Mouse (Mus musculus) embryonic facial prominence, embryonic 11.5 days (tissue): ENCODE data around the gene Mapk8. TPM values are rescaled to one million over a fixed set of nuclear protein-coding genes. Genes with fewer than 3 reads are reported as not detected.

Source experiments
- ATAC-seq: fragments of 200-750 bp; cut with Nextera tagmentation; replicated peaks from 2 replicates; pipeline ENCODE4 v1.8.0; 2017; ENCODE audit warnings: low read depth; ENCODE audit not compliant: insufficient number of reproducible peaks, low FRiP score, low TSS enrichment
- DNase-seq: peaks from one replicate; pipeline ENCODE4 v3.0.0-alpha.2; 2015; ENCODE audit warnings: low spot score
- H3K27ac ChIP-seq: fragments of 300-500 bp; sonication (generic); replicated peaks from 2 replicates; pipeline ENCODE4 v1.5.1; 2014; ENCODE audit warnings: mild to moderate bottlenecking, low read depth, low read length, control low read depth
- H3K27me3 ChIP-seq: fragments of 300-500 bp; sonication (generic); 2 replicates; pipeline ENCODE4 v1.6.1; 2014; ENCODE audit warnings: mild to moderate bottlenecking, low read length, moderate library complexity, mixed read lengths; ENCODE audit not compliant: control insufficient read depth, insufficient read depth
- H3K36me3 ChIP-seq: fragments of 300-500 bp; sonication (generic); replicated peaks from 2 replicates; pipeline ENCODE4 v1.6.1; 2014; ENCODE audit warnings: low read depth, mild to moderate bottlenecking, low read length, moderate library complexity, mixed read lengths; ENCODE audit not compliant: control insufficient read depth, insufficient read depth
- H3K4me1 ChIP-seq: fragments of 300-500 bp; sonication (generic); 2 replicates; pipeline ENCODE4 v1.6.1; 2014; ENCODE audit warnings: low read length, mixed read lengths; ENCODE audit not compliant: control insufficient read depth, insufficient read depth
- H3K4me2 ChIP-seq: fragments of 300-500 bp; sonication (generic); 2 replicates; pipeline ENCODE4 v1.6.1; 2014; ENCODE audit warnings: low read depth, mild to moderate bottlenecking, control low read depth, low read length, moderate library complexity
- H3K4me3 ChIP-seq: fragments of 300-500 bp; sonication (generic); 2 replicates; pipeline ENCODE4 v1.5.1; 2014; ENCODE audit warnings: low read depth, low read length, control low read depth
- H3K9ac ChIP-seq: fragments of 300-500 bp; sonication (generic); replicated peaks from 2 replicates; pipeline ENCODE4 v1.6.1; 2014; ENCODE audit warnings: mild to moderate bottlenecking, control low read depth, low read length
- H3K9me3 ChIP-seq: fragments of 300-500 bp; sonication (generic); replicated peaks from 2 replicates; pipeline ENCODE4 v1.6.1; 2016; ENCODE audit warnings: mild to moderate bottlenecking, low read length, inconsistent platforms, mixed read lengths; ENCODE audit not compliant: control insufficient read depth
- WGBS: fragments of 180-500 bp; shearing (Covaris S2); extraction: QIAGEN DNeasy Blood & Tissue Kit; methylation state at CpG from one replicate; pipeline ENCODE4 v1.1.7; 2014; 5-methylcytosine and 5-hydroxymethylcytosine counted together
- polyA plus RNA-seq: library from polyadenylated mRNA; unstranded; fragments of >200 nt; fragmentation: Nextera tagmentation; extraction: Ambion mirVana; gene quantifications from 2 replicates; pipeline ENCODE4 v1.2.1, GENCODE M21; 2014

The Mapk8 gene
- polyA plus RNA-seq, 1 experiment from 2014 or later: 22.0 TPM

DNA sequence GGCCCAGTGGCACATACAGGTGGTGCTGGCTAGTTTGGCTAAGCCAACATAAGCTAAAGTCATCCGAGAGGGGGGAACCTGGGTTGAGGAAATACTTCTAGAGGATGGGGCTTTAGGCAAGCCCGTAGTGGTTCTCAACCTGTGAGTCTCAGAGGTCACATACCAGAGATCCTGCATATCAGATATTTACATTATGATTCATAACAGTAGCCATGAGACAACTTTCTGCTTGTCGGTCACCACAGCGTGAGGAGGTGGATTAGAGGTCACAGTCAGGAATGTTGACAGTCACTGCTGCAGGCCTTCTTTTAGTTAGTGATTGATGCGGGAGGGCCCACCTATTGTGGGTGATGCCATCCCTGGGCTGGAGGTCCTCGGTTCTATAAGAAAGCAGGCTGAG lies 111.2 kb downstream of the Mapk8 start:
- Histone ChIP-seq H3K9me3 (no peaks in the 10 kb centered on the region), H3K4me2 (no peak overlapping the region), H3K36me3 (no peaks in the 10 kb centered on the region), H3K4me3 (no peak overlapping the region), H3K4me1 (no peaks in the 10 kb centered on the region), H3K9ac (no peak overlapping the region), H3K27ac (no peak overlapping the region), H3K27me3 (no peaks in the 10 kb centered on the region)
- ATAC-seq (no peak), DNase-seq (no peak)
- 65% methylated on average over 6 of the region's 6 CpGs for WGBS

DNA sequence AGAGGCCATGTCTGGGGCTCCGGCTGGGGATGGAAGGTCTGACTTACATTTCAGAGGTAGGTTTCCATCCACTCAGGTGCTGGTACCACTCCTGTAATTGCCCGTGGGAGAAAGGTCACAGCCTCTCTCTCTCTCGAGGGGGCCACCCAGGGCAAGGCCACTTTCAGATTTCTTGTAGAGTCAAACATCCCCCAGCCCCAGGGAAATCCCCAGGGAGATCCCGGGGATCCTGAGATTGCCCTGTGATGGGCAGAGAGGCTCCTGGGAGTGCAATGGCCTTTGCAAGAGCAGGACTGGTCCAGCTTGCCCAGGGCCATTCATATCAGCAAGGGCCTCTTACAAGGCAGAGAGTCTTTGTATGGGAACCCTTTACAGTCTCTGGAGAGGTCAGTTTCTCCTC lies 112.6 kb downstream of the Mapk8 start:
- no peak for ATAC-seq
- Histone ChIP-seq H3K9ac (no peak overlapping the region), H3K4me3 (no peak overlapping the region), H3K36me3 (no peaks in the 10 kb centered on the region), H3K27ac (no peak overlapping the region), H3K9me3 (no peaks in the 10 kb centered on the region), H3K27me3 (no peaks in the 10 kb centered on the region), H3K4me2 (no peak overlapping the region), H3K4me1 (no peaks in the 10 kb centered on the region)
- no peak for DNase-seq
- WGBS: 76% methylated on average over 4 of the region's 4 CpGs

DNA sequence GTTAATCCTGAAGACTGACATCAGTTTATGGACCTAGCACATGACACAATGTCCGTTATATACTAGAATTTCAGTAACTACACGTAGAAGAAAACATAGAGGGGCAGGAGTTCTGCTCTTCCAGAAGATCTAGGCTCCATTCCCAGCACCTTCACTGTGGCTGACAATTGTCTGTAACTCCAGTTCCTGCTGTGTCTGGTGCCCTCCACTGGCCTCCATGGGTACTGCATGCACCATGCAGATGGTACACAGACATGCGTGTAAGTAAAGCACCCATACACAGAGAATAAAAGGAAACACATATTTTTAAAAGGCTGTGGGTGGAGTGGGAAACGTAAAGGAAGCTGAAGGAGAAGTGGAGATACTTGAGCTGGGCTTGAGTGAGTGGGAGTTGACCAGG lies 113.1 kb downstream of the Mapk8 start:
- ATAC-seq: no peak
- H3K9me3 ChIP-seq: no peaks in the 10 kb centered on the region
- DNase-seq: no peak
- WGBS: 86% methylated on average over 4 of the region's 4 CpGs
- no peak overlapping the region for H3K4me3 ChIP-seq
- H3K9ac ChIP-seq: no peak overlapping the region
- no peaks in the 10 kb centered on the region for H3K36me3 ChIP-seq
- no peak overlapping the region for H3K4me2 ChIP-seq
- H3K27me3 ChIP-seq: no peaks in the 10 kb centered on the region
- no peaks in the 10 kb centered on the region for H3K4me1 ChIP-seq
- no peak overlapping the region for H3K27ac ChIP-seq

DNA sequence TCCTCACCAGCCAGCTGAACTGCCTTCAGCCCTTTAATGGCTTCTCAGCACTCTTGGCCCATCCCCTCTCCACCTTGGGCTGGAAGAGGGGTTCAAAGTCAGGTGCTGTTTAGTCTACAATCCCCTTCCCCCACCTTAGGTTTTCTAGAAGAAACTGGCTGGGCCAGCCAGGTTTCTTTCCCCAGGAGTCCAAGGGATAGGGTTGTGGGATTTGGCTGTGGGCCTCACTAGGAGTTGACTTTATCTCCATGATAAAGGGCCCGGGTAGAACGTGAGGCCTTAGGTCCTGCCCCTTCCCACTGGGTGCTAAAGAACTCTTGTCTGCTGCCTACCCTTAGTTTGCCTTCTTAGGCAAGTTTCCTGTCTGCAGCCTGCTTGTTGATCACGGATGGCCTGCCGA lies 115.3 kb downstream of the Mapk8 start:
- no peak for DNase-seq
- no peaks in the 10 kb centered on the region for H3K4me1 ChIP-seq
- H3K27ac ChIP-seq: no peak overlapping the region
- H3K9ac ChIP-seq: no peak overlapping the region
- no peak overlapping the region for H3K4me2 ChIP-seq
- no peak overlapping the region for H3K4me3 ChIP-seq
- ATAC-seq: no peak
- WGBS: 48% methylated on average over 4 of the region's 4 CpGs
- H3K36me3 ChIP-seq: no peaks in the 10 kb centered on the region
- no peaks in the 10 kb centered on the region for H3K27me3 ChIP-seq
- H3K9me3 ChIP-seq: no peaks in the 10 kb centered on the region

DNA sequence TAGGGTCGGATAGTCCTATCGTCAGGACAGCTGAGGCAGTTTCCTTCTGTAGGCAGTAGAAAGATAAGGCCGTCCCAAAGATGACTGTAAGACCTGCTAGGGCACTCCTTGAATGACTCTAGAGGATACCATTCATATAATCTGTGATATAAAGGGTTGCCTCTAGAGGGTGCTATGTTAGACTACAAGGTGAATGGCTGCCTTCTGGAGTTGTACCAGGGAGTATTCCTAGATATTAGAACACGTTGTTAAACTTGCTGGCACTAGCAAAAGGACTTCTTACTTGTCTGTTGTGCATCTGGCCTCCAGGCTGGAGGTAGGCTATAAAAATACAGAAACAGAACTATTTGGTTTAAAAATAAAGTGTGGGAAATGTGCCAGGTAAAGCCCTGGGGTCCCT lies 116.0 kb downstream of the Mapk8 start:
- Histone ChIP-seq H3K9me3 (no peaks in the 10 kb centered on the region), H3K36me3 (no peaks in the 10 kb centered on the region), H3K9ac (no peak overlapping the region), H3K27me3 (no peaks in the 10 kb centered on the region), H3K4me1 (no peaks in the 10 kb centered on the region), H3K4me3 (no peak overlapping the region), H3K27ac (no peak overlapping the region), H3K4me2 (no peak overlapping the region)
- ATAC-seq (no peak), DNase-seq (peak; percentile 54)
- 57% methylated on average over 4 of the region's 4 CpGs for WGBS

DNA sequence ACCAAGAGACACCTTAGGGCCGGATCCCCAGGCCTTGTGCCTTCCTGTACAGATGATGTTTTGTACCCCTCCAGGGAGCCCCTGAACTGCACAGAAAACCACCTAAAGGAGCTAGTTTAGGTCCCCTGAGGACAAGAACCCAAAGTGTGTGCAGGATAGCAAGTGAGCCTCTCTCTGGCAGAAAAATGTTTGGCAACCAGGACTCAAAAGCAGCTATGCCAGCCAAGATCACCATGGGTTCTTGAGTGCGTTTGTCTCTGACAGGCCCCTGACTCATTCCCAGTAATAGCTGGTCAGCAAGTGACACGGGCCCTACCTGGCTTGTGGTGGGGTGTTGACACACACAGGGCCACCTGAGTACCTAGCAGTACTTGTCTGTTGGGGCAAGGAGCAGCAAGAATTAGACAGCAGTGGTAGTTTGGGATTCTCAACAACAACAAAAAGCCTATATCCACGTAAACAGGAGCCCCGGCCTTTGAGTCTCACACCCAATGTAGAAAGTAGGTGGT lies 117.6 kb downstream of the Mapk8 start:
- Histone ChIP-seq H3K36me3 (no peaks in the 10 kb centered on the region), H3K4me1 (no peaks in the 10 kb centered on the region), H3K9me3 (no peaks in the 10 kb centered on the region), H3K4me2 (no peak overlapping the region), H3K4me3 (no peak overlapping the region), H3K27ac (no peak overlapping the region), H3K27me3 (no peaks in the 10 kb centered on the region), H3K9ac (no peak overlapping the region)
- 93% methylated on average over 5 of the region's 5 CpGs for WGBS
- no peak for DNase-seq
- ATAC-seq: no peak

DNA sequence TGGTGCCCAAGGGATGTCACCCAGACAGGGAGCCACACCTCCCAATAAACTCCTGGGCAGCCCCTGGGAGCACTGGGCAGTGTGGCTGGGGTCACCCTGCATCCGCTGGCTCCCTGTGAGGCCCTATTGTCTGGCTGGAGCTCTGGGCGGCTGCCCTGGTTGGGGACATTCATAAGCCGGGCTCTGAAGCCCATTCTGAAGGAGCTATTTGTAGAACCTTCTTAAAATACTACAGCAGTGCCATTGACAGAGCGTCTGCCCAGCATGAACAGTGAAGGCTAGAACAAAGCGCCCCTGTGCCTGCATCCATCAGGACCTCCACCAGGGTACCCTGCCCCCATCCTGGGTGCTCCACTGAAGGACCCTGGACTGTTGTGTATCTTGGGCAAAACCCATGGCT lies 118.6 kb downstream of the Mapk8 start:
- H3K9ac ChIP-seq: no peak overlapping the region
- H3K4me3 ChIP-seq: no peak overlapping the region
- no peak overlapping the region for H3K27ac ChIP-seq
- H3K27me3 ChIP-seq: no peaks in the 10 kb centered on the region
- no peak overlapping the region for H3K4me2 ChIP-seq
- ATAC-seq (no peak), DNase-seq (no peak)
- 48% methylated on average over 5 of the region's 5 CpGs for WGBS
- H3K36me3 ChIP-seq: no peaks in the 10 kb centered on the region
- no peaks in the 10 kb centered on the region for H3K9me3 ChIP-seq
- no peaks in the 10 kb centered on the region for H3K4me1 ChIP-seq
